Mouse (Mus musculus): ENCODE measurements at regions not wholly inside any gene's neighbourhood (a gene's known extent, or its start where the extent isn't known, plus 50 kb on each side); places are given as distances from the start of the nearest gene placed in this dataset.
A peak's percentile ranks its signal among the peaks of the same experiment; 100 is the strongest.

- DNase-seq (ENCODE audit: low read depth, low spot score): no peak
Observed at GRCm38 (mm10) chr1:127152840-127153239, 52.0 kb upstream of the Mgat5 start.

GRCm38 (mm10) chr1:127135521-127135920 lies 69.3 kb upstream of the Mgat5 start:
- DNase-seq (ENCODE audit: low read depth, low spot score): no peak

GRCm38 (mm10) chr1:127131871-127132270 lies 72.9 kb upstream of the Mgat5 start:
- DNase-seq (ENCODE audit: low read depth, low spot score): no peak

- DNase-seq (ENCODE audit: low read depth, low spot score): no peak
Observed at GRCm38 (mm10) chr1:127124862-127125261, 80.0 kb upstream of the Mgat5 start.

- DNase-seq (ENCODE audit: low read depth, low spot score): no peak
Observed at GRCm38 (mm10) chr1:127118019-127118418, 86.8 kb upstream of the Mgat5 start.

- no peak for DNase-seq (ENCODE audit: low read depth, low spot score)
Observed at GRCm38 (mm10) chr1:127107485-127107884, 97.3 kb upstream of the Mgat5 start.

- DNase-seq (ENCODE audit: low read depth, low spot score): no peak
Observed at GRCm38 (mm10) chr1:127105861-127106260, 99.0 kb upstream of the Mgat5 start.

GRCm38 (mm10) chr1:127103664-127104063 lies 101.2 kb upstream of the Mgat5 start:
- no peak for DNase-seq (ENCODE audit: low read depth, low spot score)

- DNase-seq (ENCODE audit: low read depth, low spot score): no peak
Observed at GRCm38 (mm10) chr1:127098871-127099420, 105.9 kb upstream of the Mgat5 start.

GRCm38 (mm10) chr1:127087616-127088015 lies 117.2 kb upstream of the Mgat5 start:
- DNase-seq (ENCODE audit: low read depth, low spot score): no peak

GRCm38 (mm10) chr1:127085988-127086387 lies 118.8 kb upstream of the Mgat5 start:
- no peak for DNase-seq (ENCODE audit: low read depth, low spot score)

- peak; percentile 18 for DNase-seq (ENCODE audit: low read depth, low spot score)
Observed at GRCm38 (mm10) chr1:127083761-127084308, 121.0 kb upstream of the Mgat5 start.

- DNase-seq (ENCODE audit: low read depth, low spot score): no peak
Observed at GRCm38 (mm10) chr1:127079012-127079411, 125.8 kb upstream of the Mgat5 start.

- no peak for DNase-seq (ENCODE audit: low read depth, low spot score)
Observed at GRCm38 (mm10) chr1:127062430-127062829, 142.4 kb upstream of the Mgat5 start.

GRCm38 (mm10) chr1:127045711-127046420 lies 158.9 kb upstream of the Mgat5 start:
- DNase-seq (ENCODE audit: low read depth, low spot score): no peak

- DNase-seq (ENCODE audit: low read depth, low spot score): no peak
Observed at GRCm38 (mm10) chr1:127034748-127035147, 170.1 kb upstream of the Mgat5 start.

- DNase-seq (ENCODE audit: low read depth, low spot score): no peak
Observed at GRCm38 (mm10) chr1:127031563-127031962, 173.3 kb upstream of the Mgat5 start.

- no peak for DNase-seq (ENCODE audit: low read depth, low spot score)
Observed at GRCm38 (mm10) chr1:127028872-127029497, 175.8 kb upstream of the Mgat5 start.

- no peak for DNase-seq (ENCODE audit: low read depth, low spot score)
Observed at GRCm38 (mm10) chr1:127023100-127023499, 181.7 kb upstream of the Mgat5 start.

GRCm38 (mm10) chr1:127017698-127018097 lies 187.1 kb upstream of the Nckap5 start:
- no peak for DNase-seq (ENCODE audit: low read depth, low spot score)

- no peak for DNase-seq (ENCODE audit: low read depth, low spot score)
Observed at GRCm38 (mm10) chr1:127015894-127016245, 185.3 kb upstream of the Nckap5 start.

- peak; percentile 24 for DNase-seq (ENCODE audit: low read depth, low spot score)
Observed at GRCm38 (mm10) chr1:127015042-127015893, 184.7 kb upstream of the Nckap5 start.

Data from A20 (cell line).